Mouse (Mus musculus) induced T-regulatory cell, adult 2 months (primary cell): ENCODE measurements around the gene Syt7.

Experiments
- DNase-seq: peaks from one replicate; pipeline ENCODE4 v3.0.0-alpha.2; 2012; ENCODE audit warnings: low read depth

Syt7 gene

GRCm38 (mm10) chr19:10425484-10426270, 36.8 kb downstream of the Syt7 start:
- DNase-seq = no peak

- DNase-seq = no peak
Observed at GRCm38 (mm10) chr19:10426312-10426711, 37.4 kb downstream of the Syt7 start.

GRCm38 (mm10) chr19:10426793-10427192, 37.9 kb downstream of the Syt7 start:
- DNase-seq = no peak

- DNase-seq = no peak
Observed at GRCm38 (mm10) chr19:10427431-10427830, 38.5 kb downstream of the Syt7 start.

GRCm38 (mm10) chr19:10429371-10429770, 40.5 kb downstream of the Syt7 start:
- DNase-seq = no peak

GRCm38 (mm10) chr19:10431410-10431809, 42.5 kb downstream of the Syt7 start:
- no peak for DNase-seq

- no peak for DNase-seq
Observed at GRCm38 (mm10) chr19:10431841-10432240, 43.0 kb downstream of the Syt7 start.

GRCm38 (mm10) chr19:10433225-10433624, 44.3 kb downstream of the Syt7 start:
- DNase-seq = no peak

GRCm38 (mm10) chr19:10433879-10434540, 45.1 kb downstream of the Syt7 start:
- no peak for DNase-seq

- DNase-seq = no peak
Observed at GRCm38 (mm10) chr19:10434927-10435326, 46.0 kb downstream of the Syt7 start.

- DNase-seq = peak; percentile 70
Observed at GRCm38 (mm10) chr19:10435908-10436307, 47.0 kb downstream of the Syt7 start.

- peak; percentile 22 for DNase-seq
Observed at GRCm38 (mm10) chr19:10436726-10437125, 47.8 kb downstream of the Syt7 start.

- peak; percentile 23 for DNase-seq
Observed at GRCm38 (mm10) chr19:10437521-10437920, 48.6 kb downstream of the Syt7 start.

- no peak for DNase-seq
Observed at GRCm38 (mm10) chr19:10444685-10445369, 55.9 kb downstream of the Syt7 start.

GRCm38 (mm10) chr19:10448275-10448674, 59.4 kb downstream of the Syt7 start:
- no peak for DNase-seq

GRCm38 (mm10) chr19:10449190-10449589, 60.3 kb downstream of the Syt7 start:
- no peak for DNase-seq

GRCm38 (mm10) chr19:10449708-10450107, 60.8 kb downstream of the Syt7 start:
- peak; percentile 82 for DNase-seq

GRCm38 (mm10) chr19:10454718-10455436, 66.0 kb downstream of the Syt7 start:
- no peak for DNase-seq

GRCm38 (mm10) chr19:10455437-10455806, 66.5 kb downstream of the Syt7 start:
- DNase-seq = no peak

GRCm38 (mm10) chr19:10456752-10457483, 68.0 kb downstream of the Syt7 start, which contains the start of gene Lrrc10b:
TSS of gene Lrrc10b (minus strand) at chr19:10457473.
- peak; percentile 52 for DNase-seq

- DNase-seq = no peak
Observed at GRCm38 (mm10) chr19:10457484-10457800, 68.6 kb downstream of the Syt7 start.

- no peak for DNase-seq
Observed at GRCm38 (mm10) chr19:10458096-10458495, 69.2 kb downstream of the Syt7 start.
